Mouse (Mus musculus) bone marrow, adult 2 months (tissue): Measurements from ENCODE around the gene Adam1b. TPM values are rescaled to one million over a fixed set of nuclear protein-coding genes. Genes with fewer than 3 reads are reported as not detected.

Experiments
- H3K27ac ChIP-seq: fragments of 200-500 bp; 2 replicates; pipeline ENCODE4 v1.5.1; 2012; ENCODE audit warnings: low read depth, mild to moderate bottlenecking, control low read depth, inconsistent platforms, low read length; ENCODE audit not compliant: control insufficient read depth, poor library complexity, insufficient read depth
- H3K4me1 ChIP-seq: fragments of 200-500 bp; 2 replicates; pipeline ENCODE4 v1.6.1; 2011; ENCODE audit warnings: low read length; ENCODE audit not compliant: control insufficient read depth, insufficient read depth
- H3K4me3 ChIP-seq: fragments of 200-500 bp; replicated peaks from 2 replicates; pipeline ENCODE3; 2011; ENCODE audit warnings: mild to moderate bottlenecking, low read depth, low read length, control low read depth; ENCODE audit not compliant: control insufficient read depth
- CTCF ChIP-seq: fragments of 200-500 bp; IDR thresholded peaks from 2 replicates; pipeline ENCODE4 v1.5.1; 2011; ENCODE audit warnings: low read length, control low read depth; ENCODE audit not compliant: control insufficient read depth, insufficient read depth
- POLR2A ChIP-seq: fragments of 200-500 bp; IDR thresholded peaks from 2 replicates; pipeline ENCODE4 v1.6.1; 2011; ENCODE audit warnings: low read depth, mild to moderate bottlenecking, control low read depth, low read length, borderline replicate concordance; ENCODE audit not compliant: control insufficient read depth
- WGBS: fragments of 180-500 bp; shearing (Covaris S2); methylation state at CpG from one replicate; pipeline ENCODE4 v1.1.7; 2018; 5-methylcytosine and 5-hydroxymethylcytosine counted together
- polyA plus RNA-seq: library from polyadenylated mRNA; stranded (reverse); fragments of >200 nt; gene quantifications from 2 replicates; pipeline ENCODE4 v1.2.4, GENCODE M21; 2011; ENCODE audit warnings: low replicate concordance; ENCODE audit not compliant: missing spikeins, insufficient read depth, insufficient read length

Gene Adam1b
- polyA plus RNA-seq, 1 experiment: not detected

GRCm38 (mm10) chr5:121469566-121469965 is 33.7 kb downstream of the Adam1b start:
- TF ChIP-seq POLR2A (no peak), CTCF (no peak)
- H3K27ac ChIP-seq: no peak overlapping the region
- WGBS: 62% methylated on average over 3 of the region's 3 CpGs
- H3K4me3 ChIP-seq: no peak overlapping the region
- H3K4me1 ChIP-seq: peaks cover 2% of the 10 kb centered on the region; the same call in 1 of the 2 replicates

- Histone ChIP-seq H3K4me3 (no peak overlapping the region), H3K4me1 (peaks cover 3% of the 10 kb centered on the region; the same call in 1 of the 2 replicates), H3K27ac (no peak overlapping the region)
- 81% methylated on average over 5 of the region's 5 CpGs for WGBS
- TF ChIP-seq POLR2A: no peak
- TF ChIP-seq CTCF: no peak
Observed at GRCm38 (mm10) chr5:121463601-121464250, 39.5 kb downstream of the Adam1b start.

GRCm38 (mm10) chr5:121462967-121463366 is 40.3 kb downstream of the Adam1b start:
- peaks cover 3% of the 10 kb centered on the region; the same call in 1 of the 2 replicates for H3K4me1 ChIP-seq
- H3K27ac ChIP-seq: no peak overlapping the region
- no peak overlapping the region for H3K4me3 ChIP-seq
- no peak for TF ChIP-seq POLR2A
- TF ChIP-seq CTCF: no peak
- 83% methylated on average over 5 of the region's 5 CpGs for WGBS

GRCm38 (mm10) chr5:121462171-121462502 is 41.1 kb downstream of the Adam1b start:
- TF ChIP-seq POLR2A (no peak), CTCF (no peak)
- H3K27ac ChIP-seq: no peak overlapping the region
- peaks cover 3% of the 10 kb centered on the region; the same call in 1 of the 2 replicates for H3K4me1 ChIP-seq
- no peak overlapping the region for H3K4me3 ChIP-seq
- WGBS: 3% methylated on average over 1 of the region's 1 CpGs

- TF ChIP-seq CTCF: no peak
- no peak for TF ChIP-seq POLR2A
- no peak overlapping the region for H3K27ac ChIP-seq
- no peak overlapping the region for H3K4me3 ChIP-seq
- WGBS: 66% methylated on average over 4 of the region's 4 CpGs
- peaks cover 3% of the 10 kb centered on the region; the same call in 1 of the 2 replicates for H3K4me1 ChIP-seq
Observed at GRCm38 (mm10) chr5:121461339-121462170, 41.7 kb downstream of the Adam1b start.

GRCm38 (mm10) chr5:121455510-121456265 is 47.5 kb downstream of the Adam1b start:
- 70% methylated on average over 9 of the region's 9 CpGs for WGBS
- Histone ChIP-seq H3K27ac (no peak overlapping the region), H3K4me1 (no peaks in the 10 kb centered on the region; the same call in 1 of the 2 replicates), H3K4me3 (no peak overlapping the region)
- TF ChIP-seq POLR2A (no peak), CTCF (no peak)

GRCm38 (mm10) chr5:121454503-121454782 is 48.8 kb downstream of the Adam1b start:
- Histone ChIP-seq H3K4me3 (no peak overlapping the region), H3K27ac (no peak overlapping the region), H3K4me1 (peaks cover 3% of the 10 kb centered on the region)
- TF ChIP-seq CTCF (no peak), POLR2A (no peak)
- WGBS: 91% methylated on average over 3 of the region's 3 CpGs
